Mouse (Mus musculus) erythroblast, embryonic 14.5 days (primary cell): ENCODE results near the gene Habp4.

ENCODE experiments used
- GATA1 ChIP-seq: IDR thresholded peaks from 2 replicates; pipeline ENCODE4 v1.6.1; 2012; ENCODE audit warnings: low read length, inconsistent platforms, mixed read lengths
- TAL1 ChIP-seq: IDR thresholded peaks from 3 replicates; pipeline ENCODE4 v1.6.1; 2012; ENCODE audit warnings: low read length, inconsistent platforms, mixed read lengths

- TF ChIP-seq GATA1 = no peak
- no peak for TF ChIP-seq TAL1
Observed at GRCm38 (mm10) chr13:64182091-64182490, 20.5 kb downstream of the Habp4 start.
